Mouse (Mus musculus) stomach, embryonic 14.5 days (tissue): ENCODE measurements around the gene Hilpda. TPM values are rescaled to one million over a fixed set of nuclear protein-coding genes. Genes with fewer than 3 reads are reported as not detected.

Experiments used
- ATAC-seq: fragments of 200-750 bp; cut with Nextera tagmentation; 2 replicates; pipeline ENCODE4 v1.8.0; 2017; ENCODE audit warnings: low read depth, moderate TSS enrichment; ENCODE audit not compliant: insufficient number of reproducible peaks, insufficient read depth, low FRiP score
- H3K27ac ChIP-seq: fragments of 300-500 bp; sonication (generic); 2 replicates; pipeline ENCODE4 v1.5.1; 2014; ENCODE audit warnings: mild to moderate bottlenecking, low read length, moderate library complexity, mixed read lengths
- H3K27me3 ChIP-seq: fragments of 300-500 bp; sonication (generic); 2 replicates; pipeline ENCODE4 v1.6.1; 2014; ENCODE audit warnings: low read length, control low read depth, mixed read lengths; ENCODE audit not compliant: control insufficient read depth, insufficient read depth
- H3K36me3 ChIP-seq: fragments of 300-500 bp; sonication (generic); 2 replicates; pipeline ENCODE4 v1.6.1; 2014; ENCODE audit warnings: mild to moderate bottlenecking, control low read depth, low read length, moderate library complexity, mixed read lengths; ENCODE audit not compliant: control insufficient read depth, insufficient read depth
- H3K4me1 ChIP-seq: fragments of 300-500 bp; sonication (generic); 2 replicates; pipeline ENCODE4 v1.6.1; 2014; ENCODE audit warnings: low read length, control low read depth, mixed read lengths; ENCODE audit not compliant: control insufficient read depth, insufficient read depth
- H3K4me2 ChIP-seq: fragments of 300-500 bp; sonication (generic); replicated peaks from 2 replicates; pipeline ENCODE4 v1.6.1; 2014; ENCODE audit warnings: low read depth, low read length, control low read depth
- H3K4me3 ChIP-seq: fragments of 300-500 bp; sonication (generic); 2 replicates; pipeline ENCODE4 v1.5.1; 2014; ENCODE audit warnings: low read depth, low read length, control low read depth
- H3K9ac ChIP-seq: fragments of 300-500 bp; sonication (generic); replicated peaks from 2 replicates; pipeline ENCODE4 v1.6.1; 2014; ENCODE audit warnings: low read depth, mild to moderate bottlenecking, control low read depth, low read length, moderate library complexity, mixed read lengths
- H3K9me3 ChIP-seq: fragments of 300-500 bp; sonication (generic); 2 replicates; pipeline ENCODE4 v1.6.1; 2016; ENCODE audit warnings: low read depth, low read length, control low read depth; ENCODE audit not compliant: control insufficient read depth
- WGBS: fragments of 180-500 bp; shearing (Covaris S2); extraction: QIAGEN DNeasy Blood & Tissue Kit; methylation state at CpG from one replicate; pipeline ENCODE4 v1.1.7; 2014; 5-methylcytosine and 5-hydroxymethylcytosine counted together
- polyA plus RNA-seq: library from polyadenylated mRNA; unstranded; fragments of >200 nt; fragmentation: Nextera tagmentation; extraction: Ambion mirVana; gene quantifications from 2 replicates; pipeline ENCODE4 v1.2.1, GENCODE M21; 2014

Hilpda gene
- polyA plus RNA-seq, 1 experiment from 2014 or later, result 40.1 TPM

DNA sequence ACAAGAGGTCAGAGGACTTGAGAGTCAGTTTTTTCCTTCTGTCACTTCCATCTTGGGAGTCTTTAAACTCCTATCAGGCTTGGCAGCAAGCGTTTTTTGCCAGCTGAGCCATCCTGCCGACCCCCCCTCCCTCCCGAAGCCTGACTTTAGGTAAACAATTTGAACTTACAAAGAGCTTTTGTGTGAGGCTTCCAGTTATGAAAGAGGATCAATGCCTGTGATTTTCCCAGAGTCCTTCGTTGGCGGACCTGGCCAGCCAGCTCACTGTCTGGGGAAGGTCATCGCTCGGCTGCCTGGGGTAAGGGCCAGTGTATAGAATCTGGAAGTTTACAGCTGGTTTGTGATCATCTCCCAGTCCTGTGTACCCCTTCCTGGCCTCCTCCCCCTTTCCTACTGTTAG is 8.4 kb downstream of the Hilpda start:
- H3K4me1 ChIP-seq, result no peaks in the 10 kb centered on the region
- H3K4me3 ChIP-seq, result no peak overlapping the region
- H3K9ac ChIP-seq, result no peak overlapping the region
- no peak overlapping the region for H3K4me2 ChIP-seq
- no peaks in the 10 kb centered on the region for H3K9me3 ChIP-seq
- ATAC-seq, result no peak
- H3K36me3 ChIP-seq, result no peaks in the 10 kb centered on the region; the same call in 1 of the 2 replicates
- 24% methylated on average over 7 of the region's 7 CpGs for WGBS
- no peaks in the 10 kb centered on the region for H3K27me3 ChIP-seq
- no peak overlapping the region for H3K27ac ChIP-seq

DNA sequence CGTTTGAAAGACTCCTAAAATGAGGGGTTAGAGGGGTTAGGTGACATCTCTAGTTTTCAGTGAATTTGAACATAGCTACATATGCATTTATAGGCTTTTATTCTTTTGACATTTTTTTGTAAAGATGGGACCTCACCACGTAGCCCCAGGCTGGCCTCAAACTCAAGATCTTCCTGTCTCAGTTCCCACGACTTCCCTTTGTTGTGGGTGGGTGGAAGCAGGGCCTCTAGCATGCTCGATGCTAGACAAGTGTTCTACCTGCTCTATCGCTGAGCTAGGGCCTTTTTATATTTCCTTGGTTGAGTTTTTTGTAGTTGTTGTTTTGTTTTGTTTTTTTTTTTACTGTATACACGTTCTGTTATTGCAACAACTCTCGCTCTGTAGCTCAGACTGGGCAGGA is 14.6 kb downstream of the Hilpda start:
- H3K4me3 ChIP-seq, result no peak overlapping the region
- no peaks in the 10 kb centered on the region for H3K36me3 ChIP-seq
- ATAC-seq, result no peak
- no peak overlapping the region for H3K27ac ChIP-seq
- H3K9me3 ChIP-seq, result no peaks in the 10 kb centered on the region
- 79% methylated on average over 7 of the region's 7 CpGs for whole genome bisulfite sequencing
- H3K4me1 ChIP-seq, result no peaks in the 10 kb centered on the region
- H3K4me2 ChIP-seq, result no peak overlapping the region
- H3K27me3 ChIP-seq, result no peaks in the 10 kb centered on the region
- H3K9ac ChIP-seq, result no peak overlapping the region

DNA sequence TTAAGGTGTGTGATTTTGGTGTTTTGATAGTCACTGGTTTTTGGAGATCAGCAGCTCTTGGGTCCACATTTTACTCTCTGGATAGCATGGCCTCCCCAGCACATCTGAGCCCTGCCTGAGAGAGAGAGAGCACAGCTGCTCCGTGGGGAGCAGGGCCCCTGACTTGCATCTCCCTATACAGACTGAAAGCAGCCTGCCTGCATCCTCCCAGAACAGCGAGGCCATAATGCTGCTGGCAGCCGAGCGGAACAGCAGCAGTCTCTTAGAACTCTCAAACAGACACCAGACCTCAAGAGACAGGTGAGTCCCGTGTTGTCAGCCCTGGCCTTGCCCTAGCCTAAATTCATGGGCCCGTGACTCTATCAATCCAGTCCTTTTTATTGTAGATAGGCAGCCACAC is 15.2 kb downstream of the Hilpda start:
- 48% methylated on average over 6 of the region's 6 CpGs for WGBS
- Histone ChIP-seq H3K27me3 (no peaks in the 10 kb centered on the region), H3K9ac (no peak overlapping the region), H3K4me3 (no peak overlapping the region), H3K27ac (no peak overlapping the region), H3K4me2 (no peak overlapping the region), H3K36me3 (no peaks in the 10 kb centered on the region), H3K4me1 (no peaks in the 10 kb centered on the region), H3K9me3 (no peaks in the 10 kb centered on the region)
- ATAC-seq, result no peak

DNA sequence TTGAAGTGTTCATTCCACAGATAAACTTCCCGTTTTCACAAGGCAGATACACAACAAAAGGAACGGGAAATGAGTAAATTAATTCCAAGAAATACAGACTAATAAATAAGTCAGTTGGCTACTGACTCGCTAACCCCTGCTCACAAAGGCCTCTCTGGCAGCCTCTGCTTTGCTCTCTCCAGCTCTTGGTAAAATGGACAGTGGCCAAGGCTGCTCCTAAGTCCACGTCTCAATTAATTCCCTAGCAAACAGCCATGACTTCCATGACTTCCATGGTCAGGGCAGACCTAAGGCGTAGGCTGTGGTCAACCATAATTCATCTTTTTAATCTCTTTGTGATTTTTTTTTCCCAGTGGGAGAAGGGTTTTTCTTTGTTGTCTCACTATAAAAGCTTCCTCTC is 15.7 kb downstream of the Hilpda start:
- Histone ChIP-seq H3K9me3 (no peaks in the 10 kb centered on the region), H3K4me1 (no peaks in the 10 kb centered on the region), H3K4me2 (no peak overlapping the region), H3K36me3 (no peaks in the 10 kb centered on the region), H3K9ac (no peak overlapping the region), H3K27me3 (no peaks in the 10 kb centered on the region), H3K4me3 (no peak overlapping the region), H3K27ac (no peak overlapping the region)
- ATAC-seq, result no peak
- WGBS, result 69% methylated on average over 5 of the region's 5 CpGs

DNA sequence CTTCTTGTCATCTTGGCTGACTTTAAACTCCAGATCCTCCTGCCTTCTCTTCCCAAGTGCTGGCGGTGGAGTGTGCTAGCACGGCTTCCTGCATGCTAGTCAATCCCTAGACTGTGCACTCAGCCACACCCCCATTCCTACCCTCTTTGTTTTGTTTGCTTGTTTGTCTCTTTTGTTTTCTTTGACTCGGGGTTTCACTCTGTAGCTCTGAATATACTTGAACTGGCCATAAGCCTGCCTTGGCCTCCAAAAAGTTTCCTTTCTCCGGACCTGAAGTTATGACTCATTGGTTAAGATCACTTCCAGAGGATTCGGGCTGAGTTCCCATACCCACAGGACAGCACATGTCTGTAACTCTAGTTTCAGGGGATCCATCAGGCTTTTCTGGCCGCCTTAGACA is 16.4 kb downstream of the Hilpda start:
- Histone ChIP-seq H3K9me3 (no peaks in the 10 kb centered on the region), H3K27me3 (no peaks in the 10 kb centered on the region), H3K27ac (no peak overlapping the region), H3K4me1 (no peaks in the 10 kb centered on the region), H3K9ac (no peak overlapping the region), H3K4me3 (no peak overlapping the region), H3K36me3 (no peaks in the 10 kb centered on the region), H3K4me2 (no peak overlapping the region)
- no peak for ATAC-seq
- 66% methylated on average over 6 of the region's 6 CpGs for WGBS

DNA sequence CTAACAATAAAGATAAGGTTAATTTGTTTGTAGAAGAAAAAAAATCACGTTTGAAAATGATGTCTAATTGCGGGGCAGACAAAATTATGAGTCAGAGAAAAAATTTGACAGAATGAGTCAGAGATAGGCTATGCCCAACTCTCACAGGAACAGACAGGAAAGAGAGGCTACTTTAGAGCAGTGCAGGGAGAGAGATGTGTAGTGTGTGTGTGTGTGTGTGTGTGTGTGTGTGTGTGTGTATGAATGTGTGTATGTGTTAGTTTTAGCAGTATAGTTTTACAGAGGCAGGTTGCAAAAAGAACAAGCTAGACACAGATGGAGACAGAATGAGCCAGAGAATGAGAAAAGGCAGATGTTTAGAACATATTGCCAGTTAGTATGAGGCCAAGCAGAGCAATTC is 26.8 kb downstream of the Hilpda start:
- no peak overlapping the region for H3K27ac ChIP-seq
- no peaks in the 10 kb centered on the region for H3K9me3 ChIP-seq
- no peak overlapping the region for H3K4me3 ChIP-seq
- H3K4me2 ChIP-seq, result no peak overlapping the region
- 53% methylated on average over 2 of the region's 2 CpGs for WGBS
- no peaks in the 10 kb centered on the region for H3K4me1 ChIP-seq
- H3K27me3 ChIP-seq, result no peaks in the 10 kb centered on the region
- no peaks in the 10 kb centered on the region for H3K36me3 ChIP-seq
- no peak overlapping the region for H3K9ac ChIP-seq
- no peak for ATAC-seq

DNA sequence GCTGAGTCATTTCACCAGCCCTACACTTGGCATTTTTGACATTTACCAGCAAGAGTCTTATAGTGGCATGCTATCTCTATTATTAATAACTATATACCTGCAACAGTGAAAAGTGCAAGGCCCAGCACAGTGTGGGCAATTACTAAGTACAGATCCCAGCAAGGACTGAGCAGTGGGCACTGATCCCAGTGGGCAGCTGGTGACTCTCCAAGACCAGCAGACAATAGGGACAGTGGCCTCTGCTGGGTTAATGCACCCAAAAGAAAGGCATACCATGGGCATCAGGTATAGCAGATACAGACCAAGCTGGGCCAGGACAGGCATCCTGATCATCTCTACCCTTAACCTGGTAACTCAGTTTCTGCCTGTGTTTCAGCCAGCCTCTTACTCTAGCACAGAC is 31.0 kb downstream of the Hilpda start:
- ATAC-seq, result no peak
- H3K27me3 ChIP-seq, result no peaks in the 10 kb centered on the region
- H3K4me3 ChIP-seq, result no peak overlapping the region
- H3K9ac ChIP-seq, result no peak overlapping the region
- H3K4me2 ChIP-seq, result no peak overlapping the region
- no peaks in the 10 kb centered on the region for H3K4me1 ChIP-seq
- H3K27ac ChIP-seq, result no peak overlapping the region
- H3K9me3 ChIP-seq, result no peaks in the 10 kb centered on the region
- H3K36me3 ChIP-seq, result no peaks in the 10 kb centered on the region

DNA sequence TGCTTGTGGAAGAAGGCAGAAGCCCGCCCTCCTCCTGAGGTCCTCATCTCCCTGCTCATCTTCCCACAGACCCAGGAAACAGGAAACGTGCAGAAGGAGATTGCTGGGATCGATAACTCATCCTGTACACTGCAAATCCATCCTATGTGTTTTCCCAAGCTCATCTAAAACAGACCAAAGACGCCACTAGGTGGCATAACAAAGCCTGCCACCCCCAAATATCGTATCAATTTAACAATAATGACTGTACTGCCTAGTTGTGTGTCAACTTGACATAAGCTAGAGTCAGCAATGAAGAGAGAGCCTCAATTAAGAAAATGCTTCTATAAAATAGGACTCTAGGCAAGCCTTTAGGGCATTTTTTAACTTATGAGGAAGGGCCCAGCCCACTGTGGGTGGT is 31.4 kb downstream of the Hilpda start:
- ATAC-seq, result no peak
- Histone ChIP-seq H3K9ac (no peak overlapping the region), H3K27me3 (no peaks in the 10 kb centered on the region), H3K4me3 (no peak overlapping the region), H3K27ac (no peak overlapping the region), H3K4me1 (no peaks in the 10 kb centered on the region), H3K4me2 (no peak overlapping the region), H3K36me3 (no peaks in the 10 kb centered on the region), H3K9me3 (no peaks in the 10 kb centered on the region)
- 38% methylated on average over 5 of the region's 5 CpGs for WGBS

DNA sequence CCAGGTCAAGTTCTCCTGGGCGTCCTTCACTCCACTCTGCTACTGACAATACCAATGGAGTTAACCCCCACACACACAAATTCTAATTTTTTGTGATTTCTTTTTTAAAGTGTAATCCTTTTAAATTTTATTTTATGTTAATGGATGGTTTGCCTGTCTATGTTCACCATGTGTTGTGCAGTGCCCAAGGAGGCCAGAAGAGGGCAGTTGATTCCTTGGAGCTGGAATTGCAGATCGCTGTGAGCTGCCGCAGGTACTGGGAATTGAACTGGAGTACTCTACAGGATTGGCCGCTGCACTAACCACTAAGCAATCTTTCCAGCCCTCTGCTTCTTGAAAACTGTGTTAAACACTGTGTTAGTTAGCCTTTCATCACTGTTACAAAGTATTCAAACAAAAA is 33.2 kb downstream of the Hilpda start:
- no peak for ATAC-seq
- Histone ChIP-seq H3K27ac (no peak overlapping the region), H3K4me3 (no peak overlapping the region), H3K27me3 (no peaks in the 10 kb centered on the region), H3K4me2 (no peak overlapping the region), H3K4me1 (no peaks in the 10 kb centered on the region), H3K9ac (no peak overlapping the region), H3K36me3 (no peaks in the 10 kb centered on the region), H3K9me3 (no peaks in the 10 kb centered on the region)
- 87% methylated on average over 4 of the region's 4 CpGs for WGBS
